Mouse (Mus musculus) CH12.LX (cell line): ENCODE measurements around the gene Myom3.

Source experiments
- ELF1 ChIP-seq: IDR thresholded peaks from 2 replicates; pipeline ENCODE4 v1.6.1; 2014; ENCODE audit warnings: low read depth, mild to moderate bottlenecking, inconsistent platforms, low read length, improper control_type of control experiment
- EP300 ChIP-seq: IDR thresholded peaks from 2 replicates; pipeline ENCODE4 v1.6.1; 2011; ENCODE audit warnings: low read length, improper control_type of control experiment
- MXI1 ChIP-seq: IDR thresholded peaks from 2 replicates; pipeline ENCODE4 v1.6.1; 2011; ENCODE audit warnings: mild to moderate bottlenecking, low read depth, low read length, improper control_type of control experiment
- POLR2A ChIP-seq: IDR thresholded peaks from 2 replicates; pipeline ENCODE4 v1.6.1; 2011; ENCODE audit warnings: low read depth, mild to moderate bottlenecking, improper control_type of control experiment, low read length
- RCOR1 ChIP-seq: conservative IDR thresholded peaks from 2 replicates; pipeline ENCODE4 v1.6.1; 2012; ENCODE audit warnings: low read depth, mild to moderate bottlenecking, inconsistent platforms, low read length, improper control_type of control experiment
- SIN3A ChIP-seq: IDR thresholded peaks from 2 replicates; pipeline ENCODE4 v1.6.1; 2012; ENCODE audit warnings: low read length, improper control_type of control experiment, inconsistent platforms
- UBTF ChIP-seq: IDR thresholded peaks from 2 replicates; pipeline ENCODE4 v1.6.1; 2012; ENCODE audit warnings: low read depth, mild to moderate bottlenecking, inconsistent platforms, low read length, improper control_type of control experiment, moderate library complexity
- USF1 ChIP-seq: IDR thresholded peaks from 2 replicates; pipeline ENCODE4 v1.6.1; 2014; ENCODE audit warnings: low read depth, mild to moderate bottlenecking, inconsistent platforms, low read length, improper control_type of control experiment
- ZMIZ1 ChIP-seq: IDR thresholded peaks from 2 replicates; pipeline ENCODE4 v1.6.1; 2012; ENCODE audit warnings: low read depth, mild to moderate bottlenecking, inconsistent platforms, low read length, improper control_type of control experiment

GRCm38 (mm10) chr4:135752106-135752778, 7.3 kb upstream of the Myom3 start:
- no peak for TF ChIP-seq MXI1
- TF ChIP-seq ZMIZ1: no peak
- TF ChIP-seq UBTF: no peak
- TF ChIP-seq POLR2A: no peak
- no peak for TF ChIP-seq SIN3A
- TF ChIP-seq USF1: no peak
- no peak for TF ChIP-seq EP300
- TF ChIP-seq ELF1: no peak
- no peak for TF ChIP-seq RCOR1
